Mouse (Mus musculus): Measurements from ENCODE around the gene Brca2. TPM values are rescaled to one million over a fixed set of nuclear protein-coding genes. Genes with fewer than 3 reads are reported as not detected.

Gene Brca2
- polyA plus RNA-seq, 1 experiment from 2014 or later: 25.2 TPM

DNA sequence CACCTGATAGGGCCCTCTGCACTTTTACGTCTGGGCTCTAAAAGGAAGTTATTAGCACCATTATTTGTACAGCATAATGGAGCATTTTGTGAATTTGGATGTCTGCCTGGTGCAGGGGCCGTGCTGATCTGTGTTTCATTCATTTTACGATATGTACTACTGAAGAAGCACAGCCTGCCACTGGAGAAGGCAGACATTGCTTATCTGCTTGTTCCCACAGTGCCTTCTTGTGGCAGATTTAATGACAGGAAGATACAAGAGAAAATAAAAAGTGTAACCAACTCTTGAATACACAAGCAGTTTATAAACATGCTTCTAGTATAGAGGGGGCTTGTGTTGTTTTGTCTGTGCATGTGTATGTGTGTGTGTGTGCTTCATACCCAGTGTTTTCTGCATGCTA is 29.2 kb downstream of the Brca2 start:
- no peak overlapping the region for H3K9ac ChIP-seq (ENCODE audit: low read length)
- H3K4me3 ChIP-seq (ENCODE audit: low read depth, low read length): no peak overlapping the region
- H3K27ac ChIP-seq (ENCODE audit: low read depth): no peak overlapping the region
- no peak for ATAC-seq (replicated peaks; ENCODE audit: low FRiP score, low TSS enrichment, low read depth)
- peak; percentile 35 for DNase-seq (ENCODE audit: low spot score)
- H3K4me1 ChIP-seq (replicated peaks; ENCODE audit: control insufficient read depth, insufficient read depth, low read length): no peaks in the 10 kb centered on the region
- peaks cover 66% of the 10 kb centered on the region for H3K36me3 ChIP-seq (ENCODE audit: control insufficient read depth, insufficient read depth, low read length)
- H3K27me3 ChIP-seq (replicated peaks; ENCODE audit: control insufficient read depth, insufficient read depth, low read length): no peaks in the 10 kb centered on the region
- WGBS: 53% methylated on average over 3 of the region's 3 CpGs
- H3K4me2 ChIP-seq (ENCODE audit: low read length): no peak overlapping the region
- no peaks in the 10 kb centered on the region for H3K9me3 ChIP-seq (ENCODE audit: control insufficient read depth, low read length)

DNA sequence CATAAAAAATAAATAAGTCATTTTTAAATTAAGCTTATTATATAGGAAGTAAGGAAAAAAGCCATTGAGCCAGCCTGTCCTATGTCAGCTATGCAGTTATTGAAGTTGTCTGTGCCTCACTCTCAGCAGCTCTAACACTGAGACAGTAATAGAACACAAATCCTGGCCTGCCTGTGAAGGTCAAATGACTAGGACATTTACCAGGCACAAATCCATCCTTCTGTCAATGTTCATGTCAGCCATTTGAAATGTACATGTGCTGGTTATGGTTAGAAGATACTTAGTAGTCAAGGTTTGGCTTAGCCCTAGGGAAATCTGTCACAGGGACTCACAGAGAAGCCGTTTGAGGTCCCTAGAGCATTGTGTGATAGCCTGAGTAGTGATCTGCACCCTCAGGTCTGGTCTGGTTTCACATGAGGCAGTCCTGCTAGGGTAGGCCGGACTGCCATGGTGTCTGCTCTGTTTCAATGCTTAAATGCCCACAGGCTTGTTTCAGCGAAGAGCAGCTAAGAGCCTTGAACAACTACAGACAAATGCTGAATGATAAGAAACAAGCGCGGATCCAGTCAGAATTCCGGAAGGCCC is 37.2 kb downstream of the Brca2 start:
- H3K4me1 ChIP-seq (replicated peaks; ENCODE audit: control insufficient read depth, insufficient read depth, low read length): no peaks in the 10 kb centered on the region
- peaks cover 69% of the 10 kb centered on the region for H3K36me3 ChIP-seq (ENCODE audit: control insufficient read depth, insufficient read depth, low read length)
- H3K27me3 ChIP-seq (replicated peaks; ENCODE audit: control insufficient read depth, insufficient read depth, low read length): no peaks in the 10 kb centered on the region
- H3K9ac ChIP-seq (ENCODE audit: low read length): no peak overlapping the region
- H3K9me3 ChIP-seq (ENCODE audit: control insufficient read depth, low read length): no peaks in the 10 kb centered on the region
- DNase-seq (ENCODE audit: low spot score) (peak; percentile 15), ATAC-seq (replicated peaks; ENCODE audit: low FRiP score, low TSS enrichment, low read depth) (no peak)
- H3K27ac ChIP-seq (ENCODE audit: low read depth): no peak overlapping the region
- no peak overlapping the region for H3K4me3 ChIP-seq (ENCODE audit: low read depth, low read length)
- 93% methylated on average over 6 of the region's 6 CpGs for WGBS
- H3K4me2 ChIP-seq (ENCODE audit: low read length): no peak overlapping the region

DNA sequence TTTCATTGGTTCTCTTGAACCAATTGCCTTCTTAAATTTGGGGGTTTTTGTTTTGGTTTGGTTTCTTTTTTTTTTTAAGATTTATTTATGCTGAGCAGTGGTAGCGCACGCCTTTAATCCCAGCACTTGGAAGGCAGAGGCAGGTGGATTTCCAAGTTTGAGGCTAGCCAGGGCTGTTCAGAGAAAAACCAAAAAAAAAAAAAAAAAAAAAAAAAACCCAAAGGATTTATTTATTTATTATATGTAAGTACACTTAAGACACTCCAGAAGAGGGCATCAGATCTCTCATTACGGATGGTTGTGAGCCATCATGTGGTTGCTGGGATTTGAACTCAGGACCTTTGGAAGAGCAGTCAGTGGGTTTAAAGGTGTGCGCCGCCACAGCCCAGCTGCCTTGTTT is 38.4 kb downstream of the Brca2 start:
- Histone ChIP-seq H3K4me3 (ENCODE audit: low read depth, low read length) (no peak overlapping the region), H3K27me3 (replicated peaks; ENCODE audit: control insufficient read depth, insufficient read depth, low read length) (no peaks in the 10 kb centered on the region), H3K27ac (ENCODE audit: low read depth) (no peak overlapping the region), H3K9me3 (ENCODE audit: control insufficient read depth, low read length) (no peaks in the 10 kb centered on the region), H3K4me1 (replicated peaks; ENCODE audit: control insufficient read depth, insufficient read depth, low read length) (no peaks in the 10 kb centered on the region), H3K9ac (ENCODE audit: low read length) (no peak overlapping the region), H3K36me3 (ENCODE audit: control insufficient read depth, insufficient read depth, low read length) (peaks cover 65% of the 10 kb centered on the region), H3K4me2 (ENCODE audit: low read length) (no peak overlapping the region)
- DNase-seq (ENCODE audit: low spot score) (peak; percentile 4), ATAC-seq (replicated peaks; ENCODE audit: low FRiP score, low TSS enrichment, low read depth) (no peak)
- WGBS: 94% methylated on average over 5 of the region's 5 CpGs

DNA sequence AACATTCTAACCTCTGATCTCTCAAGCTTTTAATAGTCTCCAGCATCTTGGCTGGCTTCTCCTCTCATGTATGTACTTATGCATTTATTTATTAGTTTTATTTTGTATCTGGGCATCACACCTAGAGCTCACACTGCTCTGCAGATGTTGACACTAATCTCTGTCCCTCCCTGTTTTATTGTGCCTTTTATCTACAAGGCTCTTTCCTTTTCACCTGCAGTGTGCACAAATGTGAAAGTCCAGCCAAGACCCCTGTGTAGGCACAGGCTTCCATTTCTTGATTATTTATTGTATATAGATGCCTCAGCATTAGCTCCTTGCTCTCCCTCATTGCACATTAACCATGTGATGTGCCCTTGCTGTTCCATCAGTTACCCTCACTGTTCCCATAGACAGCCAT is 38.9 kb downstream of the Brca2 start:
- DNase-seq (ENCODE audit: low spot score): no peak
- Histone ChIP-seq H3K27me3 (replicated peaks; ENCODE audit: control insufficient read depth, insufficient read depth, low read length) (no peaks in the 10 kb centered on the region), H3K9me3 (ENCODE audit: control insufficient read depth, low read length) (no peaks in the 10 kb centered on the region), H3K27ac (ENCODE audit: low read depth) (no peak overlapping the region), H3K4me3 (ENCODE audit: low read depth, low read length) (no peak overlapping the region), H3K36me3 (ENCODE audit: control insufficient read depth, insufficient read depth, low read length) (peaks cover 63% of the 10 kb centered on the region), H3K4me1 (replicated peaks; ENCODE audit: control insufficient read depth, insufficient read depth, low read length) (no peaks in the 10 kb centered on the region), H3K4me2 (ENCODE audit: low read length) (no peak overlapping the region), H3K9ac (ENCODE audit: low read length) (no peak overlapping the region)
- ATAC-seq (replicated peaks; ENCODE audit: low FRiP score, low TSS enrichment, low read depth): no peak; the same call in 1 of the 2 replicates

DNA sequence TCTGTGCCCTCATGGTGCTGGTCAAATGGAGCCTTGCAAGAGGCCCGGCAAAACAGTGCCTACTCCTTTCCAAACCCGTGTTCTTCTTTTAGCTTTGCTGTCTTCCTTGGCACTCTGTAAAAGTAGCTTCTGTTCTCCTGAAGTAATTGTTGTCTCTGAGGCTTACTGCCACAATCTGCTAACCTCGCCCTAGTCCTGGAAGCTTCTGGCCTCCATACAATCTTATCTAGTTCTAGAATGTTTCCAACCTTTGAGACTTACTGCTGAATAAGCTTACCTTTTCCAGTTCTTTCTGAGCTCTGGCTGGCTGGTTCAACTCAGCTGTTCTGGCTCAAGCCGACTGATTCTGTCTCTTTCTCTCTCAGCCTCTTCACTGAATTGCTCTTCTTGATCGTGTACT is 39.4 kb downstream of the Brca2 start:
- peaks cover 66% of the 10 kb centered on the region for H3K36me3 ChIP-seq (ENCODE audit: control insufficient read depth, insufficient read depth, low read length)
- ATAC-seq (replicated peaks; ENCODE audit: low FRiP score, low TSS enrichment, low read depth): no peak
- no peak overlapping the region for H3K27ac ChIP-seq (ENCODE audit: low read depth)
- no peaks in the 10 kb centered on the region for H3K9me3 ChIP-seq (ENCODE audit: control insufficient read depth, low read length)
- no peak overlapping the region for H3K9ac ChIP-seq (ENCODE audit: low read length)
- no peak overlapping the region for H3K4me2 ChIP-seq (ENCODE audit: low read length)
- H3K27me3 ChIP-seq (replicated peaks; ENCODE audit: control insufficient read depth, insufficient read depth, low read length): no peaks in the 10 kb centered on the region
- DNase-seq (ENCODE audit: low spot score): peak; percentile 42
- H3K4me1 ChIP-seq (replicated peaks; ENCODE audit: control insufficient read depth, insufficient read depth, low read length): no peaks in the 10 kb centered on the region
- 83% methylated on average over 5 of the region's 5 CpGs for WGBS
- H3K4me3 ChIP-seq (ENCODE audit: low read depth, low read length): no peak overlapping the region

DNA sequence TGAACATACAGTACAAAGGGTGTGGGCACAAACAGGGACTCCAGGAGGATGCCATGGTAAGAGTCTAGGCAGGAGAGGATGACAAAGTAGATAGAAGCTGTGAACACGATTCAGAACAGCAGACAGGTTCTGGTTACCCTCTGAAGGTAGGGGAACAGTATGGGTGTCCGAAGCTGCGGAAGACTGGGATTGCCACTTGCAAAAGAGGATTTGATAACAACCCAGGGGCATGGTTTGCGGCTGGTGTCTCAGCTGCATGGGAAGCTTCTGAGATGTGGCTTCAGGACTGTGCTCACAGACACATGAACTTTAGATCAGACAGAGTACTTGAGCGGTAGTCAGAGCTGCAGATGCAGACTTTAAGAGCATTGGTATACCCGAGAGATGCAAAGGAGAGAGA is 42.0 kb downstream of the Brca2 start:
- no peak for ATAC-seq (replicated peaks; ENCODE audit: low FRiP score, low TSS enrichment, low read depth)

DNA sequence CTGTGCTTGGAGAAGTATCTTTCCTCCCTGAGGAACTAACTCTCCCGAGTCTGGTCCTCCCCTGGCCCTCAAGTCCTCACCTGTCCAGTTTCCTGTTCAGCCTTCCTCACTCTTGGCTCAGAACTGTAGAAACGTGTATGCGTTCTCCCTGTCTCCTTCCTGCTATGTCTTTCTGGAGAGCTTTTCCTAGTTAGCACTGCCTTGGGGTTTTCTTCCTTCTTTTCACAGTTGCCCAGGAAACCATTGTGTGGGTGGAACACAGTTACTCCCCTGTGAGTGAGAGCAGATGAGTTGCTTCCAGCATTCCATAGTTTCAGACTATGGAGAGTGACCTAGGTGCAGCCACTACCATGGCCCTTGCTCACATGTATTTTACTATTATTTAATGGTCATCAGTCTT is 43.8 kb downstream of the Brca2 start:
- H3K27me3 ChIP-seq (replicated peaks; ENCODE audit: control insufficient read depth, insufficient read depth, low read length): no peaks in the 10 kb centered on the region
- H3K9me3 ChIP-seq (ENCODE audit: control insufficient read depth, low read length): no peaks in the 10 kb centered on the region
- H3K4me2 ChIP-seq (ENCODE audit: low read length): no peak overlapping the region
- H3K27ac ChIP-seq (ENCODE audit: low read depth): no peak overlapping the region
- DNase-seq (ENCODE audit: low spot score) (peak; percentile 48), ATAC-seq (replicated peaks; ENCODE audit: low FRiP score, low TSS enrichment, low read depth) (no peak)
- H3K4me1 ChIP-seq (replicated peaks; ENCODE audit: control insufficient read depth, insufficient read depth, low read length): no peaks in the 10 kb centered on the region
- H3K4me3 ChIP-seq (ENCODE audit: low read depth, low read length): no peak overlapping the region
- peaks cover 71% of the 10 kb centered on the region for H3K36me3 ChIP-seq (ENCODE audit: control insufficient read depth, insufficient read depth, low read length)
- H3K9ac ChIP-seq (ENCODE audit: low read length): no peak overlapping the region
- whole genome bisulfite sequencing: 64% methylated on average over 3 of the region's 3 CpGs

More for the DNA sequence above, 42.0 kb downstream of the Brca2 start:
- Histone ChIP-seq H3K4me1 (replicated peaks; ENCODE audit: control insufficient read depth, insufficient read depth, low read length) (no peaks in the 10 kb centered on the region), H3K9me3 (ENCODE audit: control insufficient read depth, low read length) (no peaks in the 10 kb centered on the region), H3K27me3 (replicated peaks; ENCODE audit: control insufficient read depth, insufficient read depth, low read length) (no peaks in the 10 kb centered on the region), H3K36me3 (ENCODE audit: control insufficient read depth, insufficient read depth, low read length) (peaks cover 74% of the 10 kb centered on the region), H3K9ac (ENCODE audit: low read length) (no peak overlapping the region), H3K27ac (ENCODE audit: low read depth) (no peak overlapping the region), H3K4me2 (ENCODE audit: low read length) (no peak overlapping the region), H3K4me3 (ENCODE audit: low read depth, low read length) (no peak overlapping the region)
- 94% methylated on average over 6 of the region's 6 CpGs for WGBS
- DNase-seq (ENCODE audit: low spot score): peak; percentile 42

DNA sequence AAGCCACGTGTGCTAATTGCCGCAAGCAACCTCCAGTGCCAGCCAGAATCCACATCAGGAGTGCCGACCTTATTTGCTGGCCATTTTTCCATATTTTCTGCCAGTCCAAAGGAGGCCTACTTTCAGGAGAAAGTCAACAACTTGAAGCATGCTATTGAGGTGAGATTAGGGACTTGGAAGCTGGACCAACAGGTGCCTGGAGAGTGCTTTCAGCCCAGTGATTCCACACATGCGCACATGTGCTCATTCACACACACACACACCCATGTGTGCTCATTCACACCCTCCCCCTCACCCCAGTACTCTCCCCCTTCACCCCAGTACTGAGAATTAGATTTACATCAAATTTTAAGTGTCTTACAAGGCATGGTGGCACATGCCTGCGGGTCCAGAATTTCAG is 44.5 kb downstream of the Brca2 start:
- no peaks in the 10 kb centered on the region for H3K4me1 ChIP-seq (replicated peaks; ENCODE audit: control insufficient read depth, insufficient read depth, low read length)
- ATAC-seq (replicated peaks; ENCODE audit: low FRiP score, low TSS enrichment, low read depth): no peak
- 90% methylated on average over 5 of the region's 5 CpGs for WGBS
- no peak overlapping the region for H3K4me3 ChIP-seq (ENCODE audit: low read depth, low read length)
- no peak overlapping the region for H3K9ac ChIP-seq (ENCODE audit: low read length)
- H3K4me2 ChIP-seq (ENCODE audit: low read length): no peak overlapping the region
- H3K9me3 ChIP-seq (ENCODE audit: control insufficient read depth, low read length): no peaks in the 10 kb centered on the region
- peaks cover 74% of the 10 kb centered on the region for H3K36me3 ChIP-seq (ENCODE audit: control insufficient read depth, insufficient read depth, low read length)
- no peak overlapping the region for H3K27ac ChIP-seq (ENCODE audit: low read depth)
- no peak for DNase-seq (ENCODE audit: low spot score)
- no peaks in the 10 kb centered on the region for H3K27me3 ChIP-seq (replicated peaks; ENCODE audit: control insufficient read depth, insufficient read depth, low read length)

DNA sequence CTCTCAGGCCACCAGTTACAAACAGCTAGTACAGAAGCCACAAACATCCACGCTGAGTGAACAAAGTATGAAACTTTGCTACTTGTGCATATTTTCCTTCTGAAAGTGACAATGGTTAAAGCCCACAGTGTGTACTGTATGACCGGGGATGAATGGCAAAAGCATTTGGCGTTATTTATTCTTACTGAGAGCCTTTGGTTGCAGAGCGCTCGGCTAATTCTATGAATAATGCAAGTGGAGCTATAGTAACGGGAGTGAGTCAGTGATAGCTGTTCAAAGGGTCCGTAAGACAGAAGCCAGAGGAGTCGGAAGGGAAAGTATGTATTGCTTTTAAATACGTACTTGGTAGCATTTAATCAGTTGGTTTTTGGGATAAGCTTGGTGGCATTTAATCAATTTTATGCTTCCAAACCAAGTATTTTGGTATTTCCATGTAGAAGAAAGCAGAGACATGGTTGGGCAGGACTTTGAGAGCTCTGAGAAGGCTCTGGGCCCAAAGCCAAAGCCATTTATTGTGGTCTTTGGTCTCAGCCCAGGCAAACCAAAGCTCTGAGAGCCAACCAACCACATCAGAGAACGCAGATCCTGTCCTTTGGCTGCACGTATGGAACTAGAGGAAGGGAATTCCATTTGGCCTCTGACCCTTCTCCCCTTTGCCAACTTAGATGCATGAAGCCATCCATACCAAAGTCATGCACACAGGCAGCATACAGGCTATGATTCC is 48.2 kb downstream of the Brca2 start:
- H3K4me1 ChIP-seq (replicated peaks; ENCODE audit: control insufficient read depth, insufficient read depth, low read length): no peaks in the 10 kb centered on the region
- H3K9ac ChIP-seq (ENCODE audit: low read length): no peak overlapping the region
- H3K4me2 ChIP-seq (ENCODE audit: low read length): no peak overlapping the region
- H3K27ac ChIP-seq (ENCODE audit: low read depth): no peak overlapping the region
- ATAC-seq (replicated peaks; ENCODE audit: low FRiP score, low TSS enrichment, low read depth) (no peak), DNase-seq (ENCODE audit: low spot score) (no peak)
- H3K36me3 ChIP-seq (ENCODE audit: control insufficient read depth, insufficient read depth, low read length): peaks cover 60% of the 10 kb centered on the region
- no peaks in the 10 kb centered on the region for H3K9me3 ChIP-seq (ENCODE audit: control insufficient read depth, low read length)
- no peaks in the 10 kb centered on the region for H3K27me3 ChIP-seq (replicated peaks; ENCODE audit: control insufficient read depth, insufficient read depth, low read length)
- 88% methylated on average over 11 of the region's 11 CpGs for WGBS
- H3K4me3 ChIP-seq (ENCODE audit: low read depth, low read length): no peak overlapping the region

Data from intestine, embryonic 14.5 days (tissue).